Mouse (Mus musculus) layer of hippocampus, adult 8-10 months (tissue): ENCODE measurements at regions not wholly inside any gene's neighbourhood (a gene's known extent, or its start where the extent isn't known, plus 50 kb on each side); places are given as distances from the start of the nearest gene placed in this dataset.

Source experiments
- DNase-seq, 2 experiments: peaks; one replicate each; pipeline ENCODE4 v3.0.0; 2022; ENCODE audit warnings: low spot score in 2 of 2

GRCm38 (mm10) chr8:90636770-90637169 lies 180.4 kb downstream of the Gm19935 start:
- DNase-seq: no peak

- DNase-seq: no peak
These were observed 181.3 kb downstream of the Gm19935 start for GRCm38 (mm10) chr8:90635766-90636492.

GRCm38 (mm10) chr8:90630796-90631195 lies 186.4 kb downstream of the Gm19935 start:
- DNase-seq: no peak

GRCm38 (mm10) chr8:90608410-90608809 lies 208.8 kb downstream of the Gm19935 start:
- DNase-seq: no peak

- no peak for DNase-seq
These were observed 216.1 kb downstream of the Gm19935 start for GRCm38 (mm10) chr8:90600946-90601695.

- peak; percentile 4 for DNase-seq
These were observed 219.8 kb downstream of the Gm19935 start for GRCm38 (mm10) chr8:90597376-90597775.

GRCm38 (mm10) chr8:90579426-90579825 lies 231.3 kb upstream of the Tox3 start:
- DNase-seq: no peak

- DNase-seq: no peak
These were observed 228.8 kb upstream of the Tox3 start for GRCm38 (mm10) chr8:90576976-90577375.

- no peak for DNase-seq
These were observed 226.5 kb upstream of the Tox3 start for GRCm38 (mm10) chr8:90574676-90575075.

GRCm38 (mm10) chr8:90556079-90556427 lies 207.9 kb upstream of the Tox3 start:
- no peak for DNase-seq

GRCm38 (mm10) chr8:90555415-90556078 lies 207.4 kb upstream of the Tox3 start:
- DNase-seq: no peak

- no peak for DNase-seq
These were observed 199.1 kb upstream of the Tox3 start for GRCm38 (mm10) chr8:90547276-90547675.

- DNase-seq: peak in 1 of 2 experiments; percentile 11
These were observed 194.5 kb upstream of the Tox3 start for GRCm38 (mm10) chr8:90542619-90543018.

- DNase-seq: no peak
These were observed 188.1 kb upstream of the Tox3 start for GRCm38 (mm10) chr8:90536196-90536640.

GRCm38 (mm10) chr8:90535515-90536156 lies 187.5 kb upstream of the Tox3 start:
- DNase-seq: no peak

- no peak for DNase-seq
These were observed 173.2 kb upstream of the Tox3 start for GRCm38 (mm10) chr8:90521393-90521792.

GRCm38 (mm10) chr8:90520186-90520585 lies 172.0 kb upstream of the Tox3 start:
- no peak for DNase-seq

GRCm38 (mm10) chr8:90519567-90519966 lies 171.4 kb upstream of the Tox3 start:
- no peak for DNase-seq

- no peak for DNase-seq
These were observed 166.0 kb upstream of the Tox3 start for GRCm38 (mm10) chr8:90514191-90514590.

GRCm38 (mm10) chr8:90513601-90514000 lies 165.5 kb upstream of the Tox3 start:
- DNase-seq: no peak

GRCm38 (mm10) chr8:90513102-90513501 lies 165.0 kb upstream of the Tox3 start:
- peak in 1 of 2 experiments; percentile 48 for DNase-seq

- DNase-seq: no peak
These were observed 164.5 kb upstream of the Tox3 start for GRCm38 (mm10) chr8:90512594-90512993.
